Mouse (Mus musculus) olfactory bulb, adult 2 months (tissue): Measurements from ENCODE around the gene Ggct.

Experiments used
- CTCF ChIP-seq: fragments of 200-500 bp; IDR thresholded peaks from 2 replicates; pipeline ENCODE4 v1.5.1; 2012; ENCODE audit warnings: low read depth, mild to moderate bottlenecking, low read length, moderate library complexity; ENCODE audit not compliant: insufficient read depth
- POLR2A ChIP-seq: fragments of 200-500 bp; IDR thresholded peaks from 2 replicates; pipeline ENCODE4 v1.6.1; 2012; ENCODE audit warnings: mild to moderate bottlenecking, low read depth, low read length, moderate library complexity; ENCODE audit not compliant: insufficient read depth

- TF ChIP-seq POLR2A = no peak
- TF ChIP-seq CTCF = no peak
Observed at GRCm38 (mm10) chr6:54979426-54979825, 13.3 kb downstream of the Ggct start.
